Mouse (Mus musculus) forebrain, embryonic 16.5 days (tissue): ENCODE data around the gene Mroh2a. TPM values are rescaled to one million over a fixed set of nuclear protein-coding genes. Genes with fewer than 3 reads are reported as not detected.

Experiments
- ATAC-seq: fragments of 200-750 bp; cut with Nextera tagmentation; 2 replicates; pipeline ENCODE4 v1.8.0; 2017; ENCODE audit warnings: mild to moderate bottlenecking, moderate library complexity
- H3K27ac ChIP-seq: fragments of 300-500 bp; sonication (generic); 2 replicates; pipeline ENCODE4 v1.5.1; 2014; ENCODE audit warnings: low read length, control low read depth
- H3K27me3 ChIP-seq: fragments of 300-500 bp; sonication (generic); replicated peaks from 2 replicates; pipeline ENCODE4 v1.6.1; 2014; ENCODE audit warnings: low read length; ENCODE audit not compliant: control insufficient read depth, insufficient read depth
- H3K36me3 ChIP-seq: fragments of 300-500 bp; sonication (generic); 2 replicates; pipeline ENCODE4 v1.6.1; 2014; ENCODE audit not compliant: control insufficient read depth, insufficient read depth
- H3K4me1 ChIP-seq: fragments of 300-500 bp; sonication (generic); replicated peaks from 2 replicates; pipeline ENCODE4 v1.6.1; 2014; ENCODE audit warnings: low read length; ENCODE audit not compliant: control insufficient read depth, insufficient read depth
- H3K4me2 ChIP-seq: fragments of 300-500 bp; sonication (generic); 2 replicates; pipeline ENCODE4 v1.6.1; 2014; ENCODE audit warnings: mild to moderate bottlenecking, low read length, control low read depth
- H3K4me3 ChIP-seq: fragments of 300-500 bp; sonication (generic); replicated peaks from 2 replicates; pipeline ENCODE4 v1.5.1; 2014; ENCODE audit warnings: mild to moderate bottlenecking, low read length, control low read depth
- H3K9ac ChIP-seq: fragments of 300-500 bp; sonication (generic); replicated peaks from 2 replicates; pipeline ENCODE4 v1.6.1; 2014; ENCODE audit warnings: low read depth, low read length, control low read depth
- H3K9me3 ChIP-seq: fragments of 300-500 bp; sonication (generic); 2 replicates; pipeline ENCODE4 v1.6.1; 2016; ENCODE audit warnings: low read length; ENCODE audit not compliant: control insufficient read depth
- WGBS: fragments of 180-500 bp; shearing (Covaris S2); extraction: QIAGEN DNeasy Blood & Tissue Kit; methylation state at CpG from one replicate; pipeline ENCODE4 v1.1.7; 2014; 5-methylcytosine and 5-hydroxymethylcytosine counted together
- polyA plus RNA-seq: library from polyadenylated mRNA; unstranded; fragments of >200 nt; fragmentation: Nextera tagmentation; extraction: Ambion mirVana; gene quantifications from 2 replicates; pipeline ENCODE4 v1.2.1, GENCODE M21; 2015

Gene Mroh2a
- polyA plus RNA-seq, 1 experiment from 2014 or later: 1.0 TPM

GRCm38 (mm10) chr1:88266123-88266522, 39.3 kb downstream of the Mroh2a start:
- H3K36me3 ChIP-seq: peaks cover 90% of the 10 kb centered on the region
- H3K4me1 ChIP-seq: no peaks in the 10 kb centered on the region
- WGBS: 92% methylated on average over 13 of the region's 13 CpGs
- no peak overlapping the region for H3K27ac ChIP-seq
- ATAC-seq: no peak
- H3K4me2 ChIP-seq: no peak overlapping the region
- no peak overlapping the region for H3K4me3 ChIP-seq
- no peaks in the 10 kb centered on the region for H3K9me3 ChIP-seq
- no peak overlapping the region for H3K9ac ChIP-seq
- no peaks in the 10 kb centered on the region for H3K27me3 ChIP-seq

GRCm38 (mm10) chr1:88267489-88267888, 40.7 kb downstream of the Mroh2a start:
- no peak for ATAC-seq
- no peaks in the 10 kb centered on the region for H3K4me1 ChIP-seq
- no peak overlapping the region for H3K9ac ChIP-seq
- no peak overlapping the region for H3K4me2 ChIP-seq
- H3K4me3 ChIP-seq: no peak overlapping the region
- no peak overlapping the region for H3K27ac ChIP-seq
- no peaks in the 10 kb centered on the region for H3K9me3 ChIP-seq
- 95% methylated on average over 6 of the region's 6 CpGs for WGBS
- peaks cover 76% of the 10 kb centered on the region for H3K36me3 ChIP-seq
- H3K27me3 ChIP-seq: no peaks in the 10 kb centered on the region

- ATAC-seq: no peak
- Histone ChIP-seq H3K27ac (no peak overlapping the region), H3K4me1 (no peaks in the 10 kb centered on the region), H3K9me3 (no peaks in the 10 kb centered on the region), H3K36me3 (peaks cover 70% of the 10 kb centered on the region), H3K4me3 (no peak overlapping the region), H3K27me3 (no peaks in the 10 kb centered on the region), H3K4me2 (no peak overlapping the region), H3K9ac (no peak overlapping the region)
- WGBS: 88% methylated on average over 6 of the region's 6 CpGs
These were observed 41.3 kb downstream of the Mroh2a start for GRCm38 (mm10) chr1:88268070-88268469.

GRCm38 (mm10) chr1:88269539-88270309, 42.9 kb downstream of the Mroh2a start:
- no peak for ATAC-seq

GRCm38 (mm10) chr1:88272851-88273250, 46.1 kb downstream of the Mroh2a start:
- Histone ChIP-seq H3K4me3 (no peak overlapping the region), H3K27ac (no peak overlapping the region), H3K4me1 (peaks cover 21% of the 10 kb centered on the region), H3K27me3 (no peaks in the 10 kb centered on the region), H3K4me2 (no peak overlapping the region), H3K9ac (no peak overlapping the region), H3K9me3 (no peaks in the 10 kb centered on the region), H3K36me3 (peaks cover 33% of the 10 kb centered on the region)
- WGBS: 64% methylated on average over 4 of the region's 4 CpGs
- no peak for ATAC-seq

More at GRCm38 (mm10) chr1:88269539-88270309, 42.9 kb downstream of the Mroh2a start:
- WGBS: 89% methylated on average over 12 of the region's 12 CpGs
- no peaks in the 10 kb centered on the region for H3K9me3 ChIP-seq
- no peaks in the 10 kb centered on the region for H3K27me3 ChIP-seq
- H3K4me1 ChIP-seq: 0 out of 2 replicates have a peak, but pooled peaks cover 1% of the 10 kb centered on the region
- H3K9ac ChIP-seq: no peak overlapping the region
- H3K4me2 ChIP-seq: no peak overlapping the region
- H3K27ac ChIP-seq: no peak overlapping the region
- peaks cover 62% of the 10 kb centered on the region for H3K36me3 ChIP-seq
- no peak overlapping the region for H3K4me3 ChIP-seq

- Histone ChIP-seq H3K9me3 (no peaks in the 10 kb centered on the region), H3K9ac (no peak overlapping the region), H3K27me3 (no peaks in the 10 kb centered on the region), H3K27ac (no peak overlapping the region), H3K4me2 (no peak overlapping the region), H3K36me3 (peaks cover 29% of the 10 kb centered on the region), H3K4me3 (no peak overlapping the region), H3K4me1 (peaks cover 21% of the 10 kb centered on the region)
- ATAC-seq: no peak
- 98% methylated on average over 3 of the region's 3 CpGs for WGBS
These were observed 46.5 kb downstream of the Mroh2a start for GRCm38 (mm10) chr1:88273326-88273725.

GRCm38 (mm10) chr1:88273832-88274231, 47.0 kb downstream of the Mroh2a start:
- H3K9ac ChIP-seq: no peak overlapping the region
- no peak for ATAC-seq
- peaks cover 21% of the 10 kb centered on the region for H3K4me1 ChIP-seq
- H3K27me3 ChIP-seq: no peaks in the 10 kb centered on the region
- peaks cover 24% of the 10 kb centered on the region for H3K36me3 ChIP-seq
- no peak overlapping the region for H3K4me2 ChIP-seq
- H3K4me3 ChIP-seq: no peak overlapping the region
- H3K27ac ChIP-seq: no peak overlapping the region
- 84% methylated on average over 4 of the region's 4 CpGs for WGBS
- H3K9me3 ChIP-seq: no peaks in the 10 kb centered on the region

- Histone ChIP-seq H3K27me3 (no peaks in the 10 kb centered on the region), H3K9me3 (no peaks in the 10 kb centered on the region), H3K36me3 (peaks cover 17% of the 10 kb centered on the region), H3K4me2 (no peak overlapping the region), H3K4me3 (no peak overlapping the region), H3K27ac (no peak overlapping the region), H3K4me1 (peaks cover 21% of the 10 kb centered on the region), H3K9ac (no peak overlapping the region)
- 72% methylated on average over 11 of the region's 11 CpGs for WGBS
- ATAC-seq: no peak
These were observed 47.7 kb downstream of the Mroh2a start for GRCm38 (mm10) chr1:88274371-88275077.

GRCm38 (mm10) chr1:88275078-88275680, 48.4 kb downstream of the Mroh2a start:
- WGBS: 71% methylated on average over 13 of the region's 13 CpGs
- H3K9ac ChIP-seq: no peak overlapping the region

More at GRCm38 (mm10) chr1:88275078-88275680, 48.4 kb downstream of the Mroh2a start:
- Histone ChIP-seq H3K27me3 (no peaks in the 10 kb centered on the region), H3K4me2 (no peak overlapping the region), H3K4me3 (no peak overlapping the region), H3K4me1 (peaks cover 21% of the 10 kb centered on the region), H3K36me3 (peaks cover 11% of the 10 kb centered on the region; the same call in 1 of the 2 replicates), H3K9me3 (no peaks in the 10 kb centered on the region), H3K27ac (no peak overlapping the region)
- no peak for ATAC-seq
